Mouse (Mus musculus): ENCODE measurements around the gene Gldc.

DNA sequence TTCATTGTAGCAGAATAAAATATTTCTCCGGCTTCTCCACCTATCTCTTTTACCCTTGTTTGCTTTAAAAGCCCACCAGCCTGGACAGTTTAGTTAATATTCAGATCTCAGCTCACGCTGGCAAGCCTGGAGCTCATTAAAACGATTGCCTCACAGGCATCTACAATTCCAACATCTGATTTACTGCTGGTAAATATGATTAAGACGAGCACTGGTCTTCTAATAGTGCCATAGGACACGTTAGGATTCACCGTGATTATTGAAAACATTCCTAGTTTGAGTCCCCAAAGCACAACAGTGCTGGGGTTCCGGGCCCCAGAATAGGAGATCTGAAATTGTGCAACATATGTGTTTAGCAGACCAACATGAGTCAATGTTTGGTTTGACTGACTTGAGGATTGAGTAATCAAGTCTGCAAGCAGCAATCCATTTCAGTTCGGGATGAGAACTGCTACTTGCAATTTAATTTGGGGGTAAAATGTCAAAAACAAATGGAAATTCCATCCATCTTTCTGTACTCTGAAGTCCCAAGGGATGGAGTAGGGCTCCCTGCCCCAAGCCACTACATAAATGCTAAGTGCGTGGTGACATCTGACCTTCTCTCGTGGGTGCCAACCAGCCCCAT, 67.9 kb downstream of the Gldc start:
- no peak for TF ChIP-seq CTCF (IDR thresholded peaks at IDR 0.05; ENCODE audit: low read depth, low read length)
- TF ChIP-seq POLR2A (IDR thresholded peaks at IDR 0.05; ENCODE audit: borderline replicate concordance, low read depth, low read length): no peak
